Mouse (Mus musculus): ENCODE measurements around the gene Rnpepl1.

DNA sequence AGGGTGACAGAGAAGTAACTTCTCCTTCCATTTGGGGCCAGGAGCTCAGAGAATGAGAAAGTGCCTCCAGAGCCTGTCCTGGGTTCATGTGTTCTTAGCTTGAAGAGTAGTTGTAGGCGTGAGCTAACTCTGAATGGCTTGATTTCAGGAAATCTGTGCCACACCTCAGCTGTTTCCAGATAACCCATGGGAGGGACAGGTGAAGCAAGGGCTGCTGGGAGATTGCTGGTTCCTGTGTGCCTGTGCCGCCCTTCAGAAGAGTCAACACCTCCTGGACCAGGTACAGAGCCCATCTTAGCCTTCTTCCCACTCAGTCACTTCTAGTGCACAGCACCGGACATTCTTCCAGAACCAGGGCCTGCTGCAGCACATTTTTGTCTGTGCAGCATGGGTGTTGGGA, 27.2 kb downstream of the Rnpepl1 start:
- no peak for TF ChIP-seq POLR2A (IDR thresholded peaks at IDR 0.05; ENCODE audit: borderline replicate concordance, extremely low read depth, low read depth, low read length)
- TF ChIP-seq CTCF (IDR thresholded peaks at IDR 0.05; ENCODE audit: insufficient read depth, low read length): no peak
